Mouse (Mus musculus) lung, postnatal 36 days (tissue): ENCODE measurements around the gene Gabbr2.

ENCODE experiments used
- DNase-seq: peaks from one replicate; pipeline ENCODE4 v3.0.0; 2022; ENCODE audit warnings: mixed read lengths

The Gabbr2 gene

DNA sequence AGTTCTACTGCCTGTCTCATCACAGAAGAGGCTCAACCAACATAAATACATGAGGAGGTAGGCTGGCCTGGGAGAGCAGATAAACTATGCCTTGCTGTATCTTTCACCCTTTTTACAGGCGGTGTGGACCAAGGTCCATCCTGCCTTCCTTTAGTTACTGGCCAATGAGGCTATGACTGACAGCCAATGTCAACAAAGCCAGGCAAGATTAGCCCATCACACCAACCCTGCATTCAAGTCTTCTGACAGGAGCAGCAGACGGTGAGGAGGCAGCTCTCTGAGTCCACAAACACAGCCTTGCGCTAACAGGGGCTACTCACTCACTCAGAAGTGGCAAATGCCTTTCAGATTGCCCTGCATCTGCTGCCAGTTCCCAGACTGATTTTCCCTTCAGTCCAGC lies 3.4 kb downstream of the Gabbr2 start:
- no peak for DNase-seq

DNA sequence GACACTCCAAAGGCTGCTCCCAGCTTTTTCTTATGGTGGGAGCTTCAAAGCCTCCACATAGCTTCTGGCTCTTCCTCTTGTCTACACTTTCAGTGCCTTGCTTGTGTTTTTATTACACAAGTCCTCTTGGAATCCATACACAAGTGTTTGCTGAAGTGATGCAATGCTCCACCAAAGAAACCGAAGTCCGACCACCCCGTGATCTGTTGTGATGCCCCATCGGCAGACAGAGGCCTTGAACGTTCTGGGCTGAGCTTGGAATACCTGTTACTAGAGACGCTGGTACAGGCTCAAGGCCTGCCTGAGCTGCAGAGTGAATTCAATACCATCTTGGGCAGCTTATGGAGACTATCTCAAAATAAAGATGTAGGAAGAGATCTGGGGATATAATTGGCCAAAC lies 3.9 kb downstream of the Gabbr2 start:
- no peak for DNase-seq

GRCm38 (mm10) chr4:46986054-46986453 lies 5.6 kb downstream of the Gabbr2 start:
- DNase-seq: no peak

DNA sequence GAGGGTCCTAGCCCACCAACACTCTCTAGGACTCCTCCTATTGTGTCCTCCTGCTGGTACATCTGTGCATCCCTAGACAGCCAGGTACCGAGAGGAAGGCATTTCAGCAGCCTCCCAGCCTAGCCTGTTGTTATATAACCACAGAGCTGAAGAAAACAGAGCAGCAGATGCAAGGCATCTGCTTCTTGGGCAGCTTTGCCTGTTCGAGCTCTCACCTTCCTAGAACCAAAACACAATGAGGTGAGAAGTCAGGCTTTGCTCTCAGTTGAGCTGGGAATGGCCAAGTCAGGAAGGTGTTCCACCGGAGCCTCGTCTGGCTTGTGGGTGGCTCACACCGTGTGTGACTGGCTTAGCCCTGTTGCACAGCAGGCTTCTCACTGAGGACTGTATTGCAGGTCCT lies 8.8 kb downstream of the Gabbr2 start:
- no peak for DNase-seq

GRCm38 (mm10) chr4:46982094-46982493 lies 9.6 kb downstream of the Gabbr2 start:
- no peak for DNase-seq

DNA sequence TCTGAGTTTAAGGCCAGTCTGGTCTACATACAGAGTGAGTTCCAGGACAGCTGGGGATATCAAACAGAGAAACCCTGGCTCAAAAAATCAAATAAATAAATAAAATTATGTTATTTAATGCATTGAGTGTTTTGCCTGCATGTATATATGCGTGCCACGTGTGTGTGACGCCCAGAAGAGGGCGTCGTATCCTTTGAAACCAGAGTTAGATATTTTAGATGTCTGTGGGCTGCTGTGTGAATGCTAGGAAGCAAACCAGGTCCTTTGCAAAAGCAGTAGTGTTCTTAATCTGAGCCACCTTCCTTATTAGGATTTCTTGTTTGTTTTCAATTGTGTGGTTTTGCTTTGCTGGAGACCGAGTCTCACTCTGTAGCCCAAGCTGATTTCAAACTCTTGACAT lies 13.3 kb downstream of the Gabbr2 start:
- no peak for DNase-seq

DNA sequence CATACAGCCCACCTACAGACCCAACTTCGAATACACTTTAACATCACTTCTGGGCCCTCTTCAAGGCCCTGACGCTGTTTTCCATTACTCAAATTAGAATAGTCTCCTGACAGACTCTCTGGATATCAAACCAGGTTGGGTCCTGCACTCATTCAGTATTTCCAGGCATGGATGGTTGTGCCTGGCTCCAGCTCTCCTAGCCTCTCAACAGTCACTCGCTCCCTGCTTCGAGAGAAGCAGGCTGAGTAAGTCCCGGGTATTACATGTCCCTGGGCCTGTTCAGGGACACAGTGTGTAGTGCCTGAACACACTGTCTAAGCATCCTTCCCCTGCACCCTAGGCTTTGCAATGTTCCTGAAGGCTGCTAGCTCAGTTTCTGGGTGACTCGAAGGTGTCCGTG lies 14.5 kb downstream of the Gabbr2 start:
- no peak for DNase-seq

DNA sequence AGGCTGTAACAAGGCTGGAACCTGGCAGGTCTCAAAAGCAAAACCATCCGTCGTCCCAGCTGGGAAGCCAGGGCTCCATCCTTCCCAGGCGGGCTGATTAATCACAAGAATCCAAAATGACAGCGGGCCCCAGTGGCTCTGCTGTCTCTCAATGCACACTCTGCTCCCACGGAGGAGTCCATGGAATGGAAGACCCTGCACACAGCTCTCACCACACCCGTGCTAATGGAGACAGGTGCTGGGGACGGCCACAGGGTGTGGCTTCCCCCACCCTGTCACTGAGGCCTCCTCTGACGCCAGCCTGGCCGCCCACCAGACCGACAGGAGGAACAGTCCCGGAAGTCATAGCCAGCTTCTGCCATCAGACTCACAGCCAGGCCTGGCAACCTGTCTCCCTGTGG lies 15.0 kb downstream of the Gabbr2 start:
- DNase-seq: no peak

DNA sequence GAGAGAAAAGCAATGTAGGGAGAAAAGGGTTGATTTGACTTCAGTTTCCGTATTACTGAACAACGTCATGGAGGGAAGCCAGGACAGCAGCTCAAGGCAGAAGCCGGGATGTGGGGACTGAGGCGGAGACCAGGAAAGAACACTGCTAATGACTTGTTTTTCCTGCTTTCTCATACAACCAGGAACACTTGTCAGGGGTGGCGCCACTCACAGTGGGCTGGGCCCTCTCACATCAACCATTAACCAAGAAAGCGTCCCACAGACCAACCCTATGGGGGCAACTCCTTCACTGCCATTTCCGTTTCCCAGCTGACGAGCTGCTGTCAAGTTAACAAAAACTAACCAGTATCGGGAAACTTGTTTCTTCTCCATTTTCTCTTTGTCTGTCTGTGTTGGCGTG lies 18.4 kb downstream of the Gabbr2 start:
- DNase-seq: no peak

- no peak for DNase-seq
Observed at GRCm38 (mm10) chr4:46967981-46968380, 23.7 kb downstream of the Gabbr2 start.

GRCm38 (mm10) chr4:46966551-46966950 lies 25.1 kb downstream of the Gabbr2 start:
- peak; percentile 15 for DNase-seq

DNA sequence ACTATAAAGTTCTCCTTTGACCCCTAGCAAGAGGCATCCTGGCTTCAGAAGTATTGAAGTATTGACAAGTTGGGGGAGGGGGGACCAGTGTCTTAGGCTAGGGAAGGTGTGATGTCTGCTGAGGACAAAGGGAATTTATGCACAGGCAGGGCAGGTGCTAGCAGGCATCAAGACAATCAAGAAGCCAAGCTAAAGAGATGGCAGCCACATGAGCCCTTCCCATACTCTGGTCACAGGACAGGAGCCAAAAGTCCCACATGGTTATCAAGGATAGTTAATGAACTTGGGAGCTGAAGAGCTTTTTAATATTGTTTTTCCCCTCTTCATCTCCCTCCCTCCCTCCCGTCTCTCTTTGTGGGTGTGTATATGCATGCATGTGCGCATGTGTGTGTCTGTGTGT lies 30.3 kb downstream of the Gabbr2 start:
- DNase-seq: no peak

DNA sequence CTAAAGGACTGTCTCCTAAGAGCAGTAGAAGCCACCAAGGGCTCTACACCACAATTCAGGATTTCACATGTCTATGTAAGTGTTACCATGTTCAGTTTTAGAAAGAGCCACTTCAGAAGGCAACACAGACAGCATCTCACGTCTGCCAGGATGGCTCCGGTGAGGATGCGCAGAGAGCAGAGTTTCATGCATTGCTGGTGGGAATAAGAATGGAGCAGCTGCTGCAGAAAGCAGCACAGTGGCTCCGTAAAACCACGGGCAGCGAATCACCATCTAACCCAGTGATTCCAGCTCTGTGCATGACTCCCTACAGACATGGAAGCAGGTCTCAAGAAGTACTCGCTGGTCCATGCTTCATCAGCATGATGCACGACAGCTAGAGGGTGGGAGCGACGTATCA lies 31.5 kb downstream of the Gabbr2 start:
- DNase-seq: no peak

- no peak for DNase-seq
Observed at GRCm38 (mm10) chr4:46959776-46960175, 31.9 kb downstream of the Gabbr2 start.

- DNase-seq: no peak
Observed at GRCm38 (mm10) chr4:46957955-46958354, 33.7 kb downstream of the Gabbr2 start.

GRCm38 (mm10) chr4:46956966-46957365 lies 34.7 kb downstream of the Gabbr2 start:
- DNase-seq: no peak

- DNase-seq: no peak
Observed at GRCm38 (mm10) chr4:46953021-46953420, 38.7 kb downstream of the Gabbr2 start.

DNA sequence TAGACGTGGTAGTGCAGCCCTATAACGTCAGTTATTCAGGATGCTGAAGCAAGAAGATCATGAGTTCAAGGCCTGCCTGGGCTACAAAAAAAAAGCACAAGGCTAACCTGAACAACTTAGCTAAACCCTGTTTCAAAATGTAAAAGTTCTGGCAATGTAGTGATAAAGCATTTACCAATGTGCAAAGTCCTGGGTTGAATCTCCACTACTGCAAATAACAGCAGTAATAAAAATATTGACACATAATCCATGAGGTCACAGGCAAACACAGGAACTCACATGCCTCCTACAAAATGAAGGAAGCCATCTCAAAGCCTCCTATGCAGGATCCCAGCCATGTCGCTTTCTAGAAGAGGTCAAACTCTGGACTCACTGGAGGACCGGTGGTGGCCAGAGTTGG lies 39.1 kb downstream of the Gabbr2 start:
- no peak for DNase-seq

GRCm38 (mm10) chr4:46934291-46934690 lies 57.4 kb downstream of the Gabbr2 start:
- no peak for DNase-seq

GRCm38 (mm10) chr4:46933590-46933989 lies 58.1 kb downstream of the Gabbr2 start:
- no peak for DNase-seq

GRCm38 (mm10) chr4:46931706-46932397 lies 59.8 kb downstream of the Gabbr2 start:
- no peak for DNase-seq

- DNase-seq: no peak
Observed at GRCm38 (mm10) chr4:46928112-46928511, 63.6 kb downstream of the Gabbr2 start.

DNA sequence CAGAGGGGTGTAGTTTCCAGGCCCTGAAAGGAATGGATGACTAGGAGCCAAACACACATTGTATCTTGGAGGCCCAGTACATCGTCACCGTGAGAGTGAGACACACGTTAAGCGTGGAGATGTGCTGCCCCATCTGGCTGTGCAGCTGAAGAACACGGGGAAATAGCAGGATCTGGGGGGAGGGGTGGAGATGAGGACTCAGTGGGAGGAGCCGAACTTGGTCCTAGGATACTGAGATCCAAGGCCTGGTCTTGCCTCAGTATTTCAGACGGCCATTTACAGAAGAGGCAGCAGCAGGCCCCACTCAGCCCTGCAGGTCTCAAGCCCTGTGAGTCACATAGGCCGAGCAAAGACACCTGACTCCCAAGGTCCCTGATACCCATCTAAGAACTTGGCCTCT lies 72.5 kb downstream of the Gabbr2 start:
- no peak for DNase-seq

DNA sequence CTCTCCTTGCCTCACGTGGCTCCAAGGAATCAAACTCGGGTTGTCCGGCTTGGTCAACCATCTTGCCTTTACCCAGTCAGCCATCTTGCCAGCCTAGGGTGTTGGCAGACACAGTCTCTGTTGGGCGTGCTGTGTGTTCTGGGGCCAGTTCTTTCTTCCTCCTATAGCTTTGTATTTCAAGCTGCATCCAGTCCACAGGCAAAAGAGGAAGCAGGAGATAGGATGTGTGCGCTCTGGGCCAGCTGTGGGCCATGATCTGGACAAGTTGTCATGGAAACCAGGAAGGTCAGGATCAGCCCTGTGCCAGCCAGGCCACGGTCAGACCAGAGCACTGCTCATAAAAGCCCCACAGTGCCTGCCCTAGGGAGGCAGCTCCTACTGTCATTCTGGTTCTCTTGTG lies 74.9 kb downstream of the Gabbr2 start:
- no peak for DNase-seq

DNA sequence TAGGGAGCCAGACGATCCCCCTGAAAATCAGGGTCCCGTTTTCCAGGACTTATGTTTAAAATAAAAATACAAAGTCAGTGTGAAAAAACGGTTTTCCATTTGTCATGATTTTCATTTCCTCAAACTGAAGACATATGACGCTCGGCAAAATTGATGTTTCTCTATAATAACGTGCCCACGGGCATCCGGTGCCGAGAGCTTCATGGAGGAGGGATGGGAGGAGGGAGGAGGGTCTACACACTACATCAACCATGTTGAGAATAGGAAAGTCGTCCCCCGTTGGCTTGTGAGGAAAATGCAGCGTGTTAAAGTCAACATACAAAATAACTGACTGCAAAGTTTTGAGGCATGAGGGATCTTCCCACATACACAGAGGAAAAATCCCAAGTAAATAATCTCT lies 75.7 kb downstream of the Gabbr2 start:
- no peak for DNase-seq

DNA sequence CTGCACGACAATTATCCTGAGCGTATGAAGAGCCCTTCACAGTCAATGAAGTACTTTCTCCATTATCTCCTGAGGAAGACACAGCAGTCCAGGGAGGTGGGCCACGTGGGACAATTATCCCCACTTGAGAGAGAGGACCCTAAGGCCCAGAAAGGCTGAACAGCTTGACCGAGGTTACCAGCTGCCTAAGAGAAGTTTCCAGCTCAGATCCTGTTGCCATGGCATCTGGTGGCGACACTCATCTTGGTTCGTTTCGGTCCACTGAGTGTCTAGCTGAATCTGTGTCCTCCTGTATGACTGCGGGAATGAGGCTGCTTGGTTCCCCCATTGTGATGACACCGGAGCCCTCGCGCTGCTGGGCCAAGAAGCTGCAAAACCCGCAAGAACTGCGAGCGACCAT lies 76.2 kb downstream of the Gabbr2 start:
- DNase-seq: no peak
